Mouse (Mus musculus) limb, embryonic 11.5 days (tissue): ENCODE measurements at regions not wholly inside any gene's neighbourhood (a gene's known extent, or its start where the extent isn't known, plus 50 kb on each side); places are given as distances from the start of the nearest gene placed in this dataset.

Source experiments
- ATAC-seq: fragments of 200-750 bp; cut with Nextera tagmentation; 2 replicates; pipeline ENCODE4 v1.8.0; 2017; ENCODE audit warnings: low read depth; ENCODE audit not compliant: insufficient number of reproducible peaks, low FRiP score, low TSS enrichment
- DNase-seq: peaks from one replicate; pipeline ENCODE4 v3.0.0-alpha.2; 2015; ENCODE audit warnings: low spot score
- H3K27ac ChIP-seq: fragments of 300-500 bp; sonication (generic); replicated peaks from 2 replicates; pipeline ENCODE4 v1.5.1; 2014; ENCODE audit warnings: low read depth, mild to moderate bottlenecking, low read length
- H3K27me3 ChIP-seq: fragments of 300-500 bp; sonication (generic); 2 replicates; pipeline ENCODE4 v1.6.1; 2014; ENCODE audit warnings: mild to moderate bottlenecking, low read length, mixed read lengths; ENCODE audit not compliant: control insufficient read depth, insufficient read depth
- H3K36me3 ChIP-seq: fragments of 300-500 bp; sonication (generic); 2 replicates; pipeline ENCODE4 v1.6.1; 2014; ENCODE audit warnings: mild to moderate bottlenecking, low read length, moderate library complexity, mixed read lengths; ENCODE audit not compliant: control insufficient read depth, insufficient read depth
- H3K4me1 ChIP-seq: fragments of 300-500 bp; sonication (generic); 2 replicates; pipeline ENCODE4 v1.6.1; 2014; ENCODE audit warnings: low read length, mixed read lengths; ENCODE audit not compliant: control insufficient read depth, insufficient read depth
- H3K4me2 ChIP-seq: fragments of 300-500 bp; sonication (generic); 2 replicates; pipeline ENCODE4 v1.6.1; 2014; ENCODE audit warnings: low read depth, mild to moderate bottlenecking, moderate library complexity; ENCODE audit not compliant: severe bottlenecking
- H3K4me3 ChIP-seq: fragments of 300-500 bp; sonication (generic); 2 replicates; pipeline ENCODE4 v1.5.1; 2014; ENCODE audit warnings: low read depth, low read length
- H3K9ac ChIP-seq: fragments of 300-500 bp; sonication (generic); 2 replicates; pipeline ENCODE4 v1.6.1; 2014; ENCODE audit warnings: mild to moderate bottlenecking, low read length
- H3K9me3 ChIP-seq: fragments of 300-500 bp; sonication (generic); 2 replicates; pipeline ENCODE4 v1.6.1; 2016; ENCODE audit warnings: low read length; ENCODE audit not compliant: control insufficient read depth
- WGBS: fragments of 180-500 bp; shearing (Covaris S2); extraction: QIAGEN DNeasy Blood & Tissue Kit; methylation state at CpG from one replicate; pipeline ENCODE4 v1.1.7; 2014; 5-methylcytosine and 5-hydroxymethylcytosine counted together

DNA sequence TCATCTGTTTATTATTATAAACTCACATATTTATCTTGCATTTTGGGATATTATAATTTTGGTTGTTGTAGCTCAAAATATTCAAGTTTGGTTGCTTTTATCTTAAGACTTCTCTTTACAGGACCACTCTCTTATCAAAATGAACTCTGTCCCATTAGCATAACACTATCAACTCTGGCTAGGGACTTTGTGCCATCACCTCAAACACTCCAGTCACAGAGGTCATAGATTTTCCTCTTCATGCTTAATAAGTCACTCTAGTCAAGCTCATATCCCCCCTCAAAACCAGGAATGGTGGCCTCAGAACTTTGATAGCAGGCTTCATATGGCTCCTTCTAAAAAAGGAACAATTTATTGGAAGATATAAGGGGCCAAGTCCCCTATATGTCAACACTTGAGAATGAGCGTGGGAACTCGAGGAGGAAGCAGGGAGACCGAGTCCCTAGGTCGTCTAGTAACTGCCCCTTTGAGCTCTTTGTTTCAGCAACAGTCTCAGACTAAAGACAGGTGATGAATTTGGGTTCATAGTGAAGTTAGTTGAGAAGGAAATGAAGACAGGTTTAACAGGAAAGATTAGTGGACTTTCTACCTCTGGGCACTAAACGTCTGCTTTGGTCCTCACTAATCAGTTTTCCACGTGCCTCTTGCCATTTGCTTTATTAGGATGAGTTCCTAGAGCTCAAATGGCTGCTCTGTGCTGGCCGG, 565.4 kb upstream of the Pkn2 start:
- H3K9ac ChIP-seq = no peak overlapping the region
- H3K36me3 ChIP-seq = no peaks in the 10 kb centered on the region
- no peaks in the 10 kb centered on the region for H3K9me3 ChIP-seq
- no peak for ATAC-seq
- WGBS = 54% methylated on average over 7 of the region's 7 CpGs
- H3K4me3 ChIP-seq = no peak overlapping the region
- no peak overlapping the region for H3K27ac ChIP-seq
- no peak for DNase-seq
- H3K4me1 ChIP-seq = no peaks in the 10 kb centered on the region
- no peak overlapping the region for H3K4me2 ChIP-seq
- H3K27me3 ChIP-seq = no peaks in the 10 kb centered on the region

DNA sequence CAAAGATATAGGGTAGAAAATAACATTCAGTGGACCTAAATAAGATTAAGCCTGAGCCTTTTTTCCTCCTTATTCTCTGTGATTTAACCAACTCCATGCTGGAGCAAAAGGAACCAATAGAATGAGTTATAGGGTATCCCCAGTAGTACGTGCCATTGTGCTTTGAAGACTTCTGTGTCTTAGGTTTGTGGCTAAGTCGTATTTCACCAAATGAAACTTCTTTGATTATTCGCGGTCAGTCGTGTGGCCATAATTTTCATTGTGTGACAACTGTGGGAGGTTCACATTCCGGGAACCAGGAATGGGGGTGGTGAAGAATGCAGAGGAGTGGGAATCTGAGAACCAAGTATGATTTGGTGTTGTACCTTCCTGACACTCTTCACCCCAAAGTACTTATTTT, 535.6 kb upstream of the Pkn2 start:
- Histone ChIP-seq H3K4me3 (no peak overlapping the region), H3K27me3 (no peaks in the 10 kb centered on the region), H3K4me1 (no peaks in the 10 kb centered on the region), H3K27ac (no peak overlapping the region), H3K9ac (no peak overlapping the region), H3K4me2 (no peak overlapping the region), H3K9me3 (no peaks in the 10 kb centered on the region), H3K36me3 (no peaks in the 10 kb centered on the region)
- WGBS = 69% methylated on average over 6 of the region's 6 CpGs
- ATAC-seq (no peak), DNase-seq (no peak)

DNA sequence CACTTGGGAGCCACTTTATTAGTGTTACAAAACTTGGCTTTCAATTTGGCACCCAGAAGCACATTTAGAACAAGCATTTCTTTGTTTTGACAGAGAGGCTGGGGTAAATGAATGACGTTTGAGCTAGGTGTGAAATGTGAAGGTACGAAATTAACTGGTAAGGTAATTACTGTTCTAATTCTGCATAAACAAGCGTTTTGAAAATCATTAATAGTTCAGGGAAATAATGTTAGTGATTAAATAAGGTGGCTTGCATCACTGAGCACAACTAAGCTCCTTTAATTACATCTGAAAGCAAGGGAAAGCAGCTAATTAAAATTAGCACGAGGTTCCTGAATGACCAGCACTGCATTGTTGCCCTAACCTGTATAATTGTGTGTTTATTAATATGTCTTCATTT, 529.9 kb upstream of the Pkn2 start:
- 38% methylated on average over 4 of the region's 4 CpGs for WGBS
- Histone ChIP-seq H3K27me3 (no peaks in the 10 kb centered on the region), H3K9me3 (no peaks in the 10 kb centered on the region), H3K4me3 (no peak overlapping the region), H3K36me3 (no peaks in the 10 kb centered on the region), H3K27ac (no peak overlapping the region), H3K9ac (no peak overlapping the region), H3K4me2 (no peak overlapping the region), H3K4me1 (no peaks in the 10 kb centered on the region)
- DNase-seq (no peak), ATAC-seq (no peak)

DNA sequence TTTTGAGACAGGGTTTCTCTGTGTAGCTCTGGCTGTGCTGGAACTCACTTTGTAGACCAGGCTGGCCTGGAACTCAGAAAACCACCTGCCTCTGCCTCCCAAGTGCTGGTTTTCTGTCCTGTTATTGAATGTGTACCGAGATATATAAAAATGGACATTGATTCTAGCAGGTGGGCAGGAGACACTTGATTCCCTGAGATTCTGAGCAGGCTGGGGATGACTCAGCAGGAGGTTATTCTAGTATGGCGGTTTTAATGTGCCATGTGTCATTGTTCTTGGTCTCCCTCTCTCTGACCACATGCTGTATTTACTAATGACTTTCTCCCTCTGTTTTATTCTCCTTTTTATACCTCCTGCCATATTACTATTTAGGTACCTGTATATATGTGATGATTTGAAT, 517.2 kb upstream of the Pkn2 start:
- no peak for ATAC-seq

DNA sequence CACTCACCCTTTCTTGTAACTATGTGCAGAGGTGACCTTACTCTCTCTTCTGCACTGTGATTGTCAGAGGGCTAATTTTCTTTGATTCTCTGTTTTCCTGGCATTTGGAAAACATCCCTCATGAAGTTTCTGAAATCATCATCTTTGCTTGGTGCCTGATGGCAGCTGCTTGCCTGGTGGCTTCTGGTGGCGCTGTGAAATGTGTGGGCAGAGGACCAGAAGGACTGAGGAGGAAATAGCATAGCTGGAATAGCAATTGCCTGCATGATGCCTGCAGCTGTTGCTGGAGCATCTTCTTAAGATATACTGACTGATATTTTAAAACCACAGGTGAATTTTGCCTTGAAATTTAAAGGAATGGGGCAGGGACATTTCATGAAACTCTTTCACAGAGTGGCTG, 502.6 kb upstream of the Pkn2 start:
- WGBS = 100% methylated on average over 1 of the region's 1 CpGs
- H3K27ac ChIP-seq = no peak overlapping the region
- H3K4me3 ChIP-seq = no peak overlapping the region
- no peaks in the 10 kb centered on the region for H3K9me3 ChIP-seq
- H3K9ac ChIP-seq = no peak overlapping the region
- no peak overlapping the region for H3K4me2 ChIP-seq
- ATAC-seq (no peak), DNase-seq (no peak)
- H3K4me1 ChIP-seq = no peaks in the 10 kb centered on the region; the same call in 1 of the 2 replicates
- no peaks in the 10 kb centered on the region for H3K27me3 ChIP-seq
- H3K36me3 ChIP-seq = no peaks in the 10 kb centered on the region

More for the DNA sequence above, 517.2 kb upstream of the Pkn2 start:
- no peak overlapping the region for H3K4me2 ChIP-seq
- no peaks in the 10 kb centered on the region for H3K36me3 ChIP-seq
- H3K27me3 ChIP-seq = no peaks in the 10 kb centered on the region
- 71% methylated on average over 2 of the region's 2 CpGs for WGBS
- H3K9me3 ChIP-seq = no peaks in the 10 kb centered on the region
- no peaks in the 10 kb centered on the region for H3K4me1 ChIP-seq
- no peak overlapping the region for H3K9ac ChIP-seq
- DNase-seq = no peak
- no peak overlapping the region for H3K4me3 ChIP-seq
- H3K27ac ChIP-seq = no peak overlapping the region

DNA sequence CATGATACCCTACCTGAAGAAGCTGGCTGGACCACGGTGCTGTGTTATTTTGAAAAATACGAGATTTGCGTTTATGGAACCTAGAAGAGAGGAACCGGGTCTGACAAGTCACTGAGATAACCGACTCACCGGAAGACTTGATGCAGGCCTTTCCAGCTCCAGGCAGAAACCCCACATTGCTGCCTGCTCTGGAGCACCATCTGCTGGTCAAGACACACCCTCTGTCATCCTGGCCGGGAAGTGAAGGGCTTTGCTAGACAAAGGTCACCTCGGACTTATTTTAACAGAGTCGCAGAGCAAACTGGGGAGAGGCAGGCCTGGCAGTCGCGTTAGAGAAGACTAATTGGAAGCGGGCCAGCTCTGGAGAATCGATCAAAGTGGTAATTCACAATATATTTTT, 497.4 kb upstream of the Pkn2 start:
- Histone ChIP-seq H3K27me3 (no peaks in the 10 kb centered on the region), H3K4me1 (peaks cover 2% of the 10 kb centered on the region; the same call in 1 of the 2 replicates), H3K4me2 (no peak overlapping the region), H3K9me3 (no peaks in the 10 kb centered on the region), H3K9ac (no peak overlapping the region), H3K4me3 (no peak overlapping the region), H3K36me3 (no peaks in the 10 kb centered on the region), H3K27ac (no peak overlapping the region)
- WGBS = 17% methylated on average over 13 of the region's 13 CpGs
- DNase-seq (peak; percentile 88), ATAC-seq (no peak)

DNA sequence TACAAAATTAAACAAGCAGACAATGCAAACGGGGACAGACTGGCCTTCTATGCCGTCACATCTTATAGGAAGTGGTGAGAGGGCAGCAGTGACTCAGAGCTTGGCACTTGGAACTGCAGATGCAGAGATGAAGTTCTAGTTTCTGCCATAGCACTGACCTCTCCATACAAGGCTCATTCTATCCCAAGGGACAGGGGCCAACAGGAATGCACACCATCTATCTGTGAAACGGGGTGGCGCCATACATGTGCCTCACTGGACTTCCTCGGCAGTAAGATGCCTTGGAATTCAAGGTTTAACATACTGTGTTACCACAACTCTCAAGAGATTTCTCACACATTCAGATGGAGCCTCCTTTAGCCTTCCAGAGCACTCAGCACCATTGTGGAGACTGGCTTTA, 495.6 kb upstream of the Pkn2 start:
- Histone ChIP-seq H3K4me1 (peaks cover 2% of the 10 kb centered on the region; the same call in 1 of the 2 replicates), H3K36me3 (no peaks in the 10 kb centered on the region), H3K9me3 (no peaks in the 10 kb centered on the region), H3K27ac (no peak overlapping the region), H3K4me3 (no peak overlapping the region), H3K4me2 (no peak overlapping the region), H3K9ac (no peak overlapping the region), H3K27me3 (no peaks in the 10 kb centered on the region)
- WGBS = 89% methylated on average over 5 of the region's 5 CpGs
- ATAC-seq (no peak), DNase-seq (no peak)

DNA sequence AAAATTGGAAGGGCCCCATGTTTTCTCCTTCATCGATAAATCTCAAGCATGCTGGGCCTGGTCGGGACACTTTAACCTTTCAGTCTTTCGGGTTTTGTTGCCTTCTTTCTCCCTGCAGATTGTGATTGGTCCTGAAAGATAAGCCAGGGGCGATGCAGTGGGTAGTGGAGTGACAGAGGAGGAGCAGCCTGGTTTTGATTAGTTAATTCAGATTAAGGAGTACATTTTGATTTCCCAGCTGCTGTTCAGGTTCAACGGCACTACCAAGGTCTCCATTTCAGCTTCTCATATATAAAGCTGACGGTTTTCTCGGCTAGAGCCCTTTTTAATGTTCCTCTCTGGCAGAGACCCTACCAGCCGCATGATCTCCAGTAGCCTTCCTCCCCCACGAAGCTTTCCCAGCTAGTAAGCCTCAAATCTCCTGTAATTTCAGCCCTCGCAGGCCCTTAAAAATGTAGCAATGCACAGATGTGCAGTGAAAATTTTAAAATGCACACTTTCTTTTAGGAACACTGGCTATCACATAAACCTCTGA, 493.8 kb upstream of the Pkn2 start:
- peaks cover 2% of the 10 kb centered on the region; the same call in 1 of the 2 replicates for H3K4me1 ChIP-seq
- WGBS = 44% methylated on average over 10 of the region's 10 CpGs
- no peaks in the 10 kb centered on the region for H3K9me3 ChIP-seq
- no peak overlapping the region for H3K9ac ChIP-seq
- H3K27ac ChIP-seq = no peak overlapping the region
- H3K27me3 ChIP-seq = no peaks in the 10 kb centered on the region
- no peak overlapping the region for H3K4me3 ChIP-seq
- H3K36me3 ChIP-seq = no peaks in the 10 kb centered on the region
- DNase-seq (no peak), ATAC-seq (no peak)
- no peak overlapping the region for H3K4me2 ChIP-seq

DNA sequence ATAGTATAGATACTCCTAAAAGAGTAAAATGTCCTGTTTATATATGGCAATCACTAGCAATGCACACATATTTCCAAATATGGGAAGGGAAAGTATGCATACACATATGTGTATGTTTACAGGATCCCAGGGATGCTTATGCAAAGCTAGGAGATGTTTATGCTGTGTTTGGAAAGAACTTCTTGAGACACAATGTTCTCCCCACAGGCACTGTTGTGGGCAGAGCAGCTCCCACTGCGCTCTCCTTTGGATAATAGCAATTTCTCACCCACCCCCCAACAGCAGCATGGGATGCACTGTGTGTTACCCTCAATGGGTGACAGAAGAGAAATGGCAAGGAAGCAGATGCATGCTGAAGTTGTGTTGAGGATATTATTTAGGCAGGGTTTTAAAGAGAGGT, 491.7 kb upstream of the Pkn2 start:
- no peak overlapping the region for H3K4me2 ChIP-seq
- H3K4me3 ChIP-seq = no peak overlapping the region
- ATAC-seq (no peak), DNase-seq (no peak)
- no peak overlapping the region for H3K27ac ChIP-seq
- H3K36me3 ChIP-seq = no peaks in the 10 kb centered on the region
- no peaks in the 10 kb centered on the region for H3K9me3 ChIP-seq
- whole genome bisulfite sequencing = 95% methylated on average over 1 of the region's 1 CpGs
- H3K27me3 ChIP-seq = no peaks in the 10 kb centered on the region
- no peak overlapping the region for H3K9ac ChIP-seq
- no peaks in the 10 kb centered on the region for H3K4me1 ChIP-seq
